Mouse (Mus musculus): ENCODE data around the gene Tubgcp4. TPM values are rescaled to one million over a fixed set of nuclear protein-coding genes. Genes with fewer than 3 reads are reported as not detected.

Tubgcp4 gene
- total RNA-seq, 2 experiments from 2014 or later, result 15.7 to 16.3 TPM

DNA sequence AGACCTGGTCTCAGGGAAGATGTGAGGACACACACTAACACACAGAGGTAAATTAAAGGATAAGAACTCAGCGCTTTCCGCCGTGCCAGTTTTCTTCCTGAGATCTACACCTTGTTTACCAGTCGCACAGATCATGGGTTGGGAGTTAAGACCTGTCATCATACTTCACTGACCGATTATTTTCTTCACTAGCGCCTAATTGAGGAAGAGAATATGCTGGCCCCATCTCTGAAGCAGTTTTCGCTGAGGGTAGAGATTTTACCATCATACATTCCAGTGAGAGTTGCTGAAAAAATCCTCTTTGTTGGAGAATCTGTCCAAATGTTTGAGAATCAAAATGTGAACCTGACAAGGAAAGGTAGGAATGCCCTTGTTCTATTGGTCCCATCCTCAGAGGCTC lies 13.7 kb downstream of the Tubgcp4 start:
- no peak for DNase-seq
- intact Hi-C loops (cut with DNase I), result no loop called here

DNA sequence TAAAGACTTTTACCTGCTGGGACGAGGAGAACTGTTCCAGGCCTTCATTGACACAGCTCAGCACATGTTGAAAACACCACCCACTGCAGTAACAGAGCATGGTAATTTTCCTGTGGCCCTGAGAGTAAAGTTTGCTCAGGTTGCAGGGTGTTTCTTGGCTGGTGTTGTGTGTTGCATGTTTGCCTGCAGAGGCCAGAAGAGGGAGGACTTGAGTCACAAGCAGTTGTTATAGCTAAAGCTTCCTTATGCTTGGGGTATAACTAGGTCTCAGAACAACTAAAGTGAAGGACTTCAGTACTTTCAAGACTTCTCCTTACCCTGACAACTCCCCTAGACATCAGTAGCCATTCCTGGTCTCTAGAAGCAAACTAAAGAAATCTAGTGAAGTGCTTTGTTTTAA lies 18.1 kb downstream of the Tubgcp4 start:
- intact Hi-C loops (cut with DNase I), result no loop called here
- DNase-seq, result no peak

DNA sequence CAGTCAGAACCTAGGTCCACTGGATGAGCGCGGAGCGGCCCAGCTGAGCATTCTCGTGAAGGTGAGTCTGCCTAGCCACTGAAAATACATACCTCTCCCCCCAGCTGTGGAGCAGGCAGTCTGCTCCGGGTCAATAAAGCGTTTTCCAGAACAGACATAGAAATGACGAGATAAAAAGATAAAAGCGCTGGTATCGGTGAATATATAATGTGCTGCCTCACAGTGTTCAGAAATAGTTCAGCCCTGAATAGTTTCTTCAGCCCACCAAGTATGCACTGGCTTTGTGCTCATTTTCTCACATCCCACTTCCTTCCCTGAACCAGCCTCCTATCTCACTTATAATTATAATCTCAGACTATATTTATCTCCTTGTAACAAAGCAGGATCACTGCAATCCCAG lies 25.0 kb downstream of the Tubgcp4 start:
- no peak for DNase-seq
- intact Hi-C loops (cut with DNase I), result no loop called here

DNA sequence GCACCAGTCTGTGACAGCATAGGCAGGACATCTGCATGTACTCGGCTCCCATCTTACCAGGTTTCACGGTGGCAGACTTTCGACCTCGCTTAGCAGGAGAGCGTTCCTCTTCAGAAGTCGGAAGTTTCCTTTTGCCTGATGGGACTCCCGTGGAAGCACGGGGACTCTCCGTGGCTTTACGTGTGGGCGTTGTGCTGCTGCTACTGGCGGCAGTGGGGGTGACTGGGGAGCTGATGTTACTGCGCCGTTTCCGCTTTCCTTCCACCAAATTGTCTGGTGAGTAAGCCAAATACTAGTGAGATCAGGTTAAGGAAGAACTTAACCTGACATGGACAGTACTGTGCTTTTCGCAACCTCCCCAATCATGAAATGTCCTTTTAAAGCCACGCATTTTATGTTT lies 33.8 kb downstream of the Tubgcp4 start:
- no peak for DNase-seq
- intact Hi-C loops (cut with DNase I), result no loop called here

DNA sequence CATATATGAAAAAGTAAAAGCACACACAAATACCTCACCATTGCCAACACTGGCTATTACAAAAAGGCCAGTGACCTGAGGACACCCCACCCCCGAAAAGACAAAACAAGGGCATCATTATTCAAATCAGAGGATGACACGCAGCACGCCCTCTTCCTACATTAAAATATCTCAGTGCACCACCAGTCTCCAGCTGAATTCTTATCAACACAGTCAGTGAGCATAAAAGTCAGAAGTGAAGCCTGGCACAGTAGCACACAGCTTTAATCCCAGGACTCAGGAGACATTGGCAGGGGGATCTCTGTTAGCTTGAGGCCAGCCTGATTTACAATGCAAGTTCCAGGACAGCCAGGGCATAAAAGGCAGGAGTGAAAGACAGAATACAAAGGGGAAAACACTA lies 36.1 kb downstream of the Tubgcp4 start:
- no peak for DNase-seq
- intact Hi-C loops (cut with DNase I), result no loop called here

DNA sequence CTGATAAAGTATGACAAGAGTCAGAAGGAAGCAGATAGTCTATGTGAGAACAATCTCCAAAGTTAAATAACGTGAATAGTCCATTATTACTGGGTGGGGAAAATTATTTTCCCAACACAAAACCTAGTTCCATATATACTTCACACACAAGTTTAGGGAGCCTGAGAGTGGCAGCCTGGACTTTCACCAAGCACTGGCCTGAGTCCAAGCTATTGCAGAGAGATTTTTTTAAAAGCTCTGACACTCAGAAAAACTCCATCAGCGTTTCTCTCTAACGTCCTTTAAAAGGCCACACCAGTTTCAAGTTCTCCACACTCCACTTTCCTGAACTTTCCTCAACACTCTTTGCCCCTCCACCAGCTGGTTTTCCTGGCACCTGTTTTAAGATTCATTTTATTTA lies 44.0 kb downstream of the Tubgcp4 start:
- no peak for DNase-seq
- intact Hi-C loops (cut with DNase I), result no loop called here

DNA sequence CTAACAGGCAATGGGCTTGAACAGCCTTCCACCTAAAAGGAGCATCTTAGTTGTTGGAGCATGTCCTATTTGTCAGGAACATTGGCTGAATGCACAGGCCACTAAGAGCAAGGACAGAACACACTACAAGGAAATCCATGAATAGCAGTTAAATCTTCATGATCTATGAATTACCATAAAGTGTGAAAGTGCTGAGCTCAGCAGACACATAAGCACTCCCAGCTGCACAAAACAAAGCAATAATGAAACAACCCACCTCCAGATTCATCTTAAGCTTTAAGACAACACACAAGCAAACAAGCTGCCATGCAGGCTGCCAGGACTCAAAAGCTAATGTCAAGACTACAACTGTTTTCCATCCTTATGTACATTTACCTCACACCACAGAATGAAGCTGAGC lies 48.7 kb downstream of the Tubgcp4 start:
- no peak for DNase-seq
- intact Hi-C loops (cut with DNase I), result no loop called here

DNA sequence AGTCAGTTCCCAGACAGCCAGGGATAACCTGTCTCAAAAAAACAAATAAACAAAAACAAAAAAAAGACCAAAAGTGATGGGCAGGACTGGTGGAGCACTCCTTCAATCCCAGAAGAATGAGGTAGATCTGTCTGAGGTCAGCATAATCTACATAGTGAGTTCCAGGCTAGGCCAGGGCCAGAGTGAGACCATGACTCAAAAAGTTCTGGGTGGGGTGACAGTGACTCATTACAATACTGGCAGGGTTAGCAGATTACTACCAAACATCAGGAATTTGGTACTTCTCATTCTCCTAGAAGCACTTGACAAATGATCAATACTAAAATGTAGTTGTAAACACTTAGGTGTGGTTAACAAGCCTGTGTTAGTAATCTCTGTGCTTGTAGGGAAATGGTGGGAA lies 49.5 kb downstream of the Tubgcp4 start:
- intact Hi-C loops (cut with DNase I), result no loop called here
- no peak for DNase-seq

DNA sequence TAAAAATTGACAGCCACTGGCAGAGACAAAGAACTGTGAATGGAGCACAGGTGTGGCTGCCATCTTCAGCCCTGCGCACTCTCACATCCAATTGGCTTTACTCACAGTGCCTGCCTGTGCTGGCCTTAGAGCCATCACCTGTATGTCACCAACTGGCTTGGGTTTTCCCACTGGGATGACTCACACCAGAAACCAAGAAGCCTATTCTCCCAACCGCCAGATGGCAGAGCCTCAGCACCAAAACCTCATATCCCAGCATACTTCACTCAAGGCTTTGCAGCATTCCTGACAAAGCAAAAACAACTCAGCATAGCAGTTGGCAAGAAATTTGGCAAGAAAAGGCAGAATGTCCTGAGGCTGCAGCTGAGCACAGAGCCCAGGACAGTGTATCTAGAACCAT lies 52.6 kb downstream of the Tubgcp4 start:
- DNase-seq, result no peak
- intact Hi-C loops (cut with DNase I), result no loop called here

DNA sequence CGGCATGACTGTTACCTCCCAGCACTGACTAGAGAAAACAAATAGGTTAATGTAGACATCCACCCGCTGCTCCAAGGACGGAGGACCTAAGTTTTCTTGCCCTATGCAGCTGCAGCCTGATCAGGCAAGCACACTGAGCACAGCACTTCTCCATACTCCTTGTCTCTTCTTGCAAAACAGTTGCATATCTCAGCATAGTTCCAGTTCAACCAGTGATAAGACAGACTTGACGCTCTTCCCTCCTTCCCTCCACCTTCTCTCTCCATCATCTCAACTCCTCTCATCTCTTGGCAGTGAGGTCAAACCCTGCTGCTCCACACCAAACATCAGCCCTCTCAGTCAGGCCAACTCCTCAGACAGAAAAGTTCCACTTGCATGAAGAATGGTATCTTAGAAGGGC lies 57.7 kb downstream of the Tubgcp4 start:
- DNase-seq, result no peak
- intact Hi-C loops (cut with DNase I), result loop anchor here (5.0 kb wide), 1 partner anchor 99 kb away; no protein-coding TSS in a partner anchor

DNA sequence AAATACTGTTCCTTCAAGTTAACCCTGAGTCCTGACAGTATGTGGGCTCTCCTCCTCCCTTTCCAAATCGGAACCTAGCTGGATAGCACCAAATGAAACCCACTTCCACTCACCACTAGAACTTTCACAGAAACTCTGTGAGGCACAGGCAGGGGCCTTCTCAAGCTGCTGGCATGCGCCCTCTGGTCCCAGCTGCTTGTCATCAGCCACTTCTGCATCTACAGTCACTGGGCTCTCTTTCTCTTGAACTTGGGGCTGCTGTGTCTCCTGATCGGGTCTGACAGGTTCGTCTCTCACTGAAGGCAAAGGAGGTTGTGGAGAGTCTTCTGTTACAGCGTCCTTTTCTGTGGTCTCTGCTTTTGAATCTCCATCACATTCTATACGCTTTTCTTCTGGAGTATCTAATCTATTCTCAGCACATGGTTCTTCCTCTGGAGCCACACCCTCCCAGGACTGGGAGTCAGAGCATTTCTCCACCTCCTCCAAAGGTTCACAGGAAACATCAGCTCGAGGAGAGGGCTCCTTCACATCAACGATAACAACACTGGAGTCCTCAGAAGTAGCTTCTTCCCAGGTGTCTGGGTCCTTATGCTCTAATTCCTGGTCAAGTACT lies 65.1 kb downstream of the Tubgcp4 start:
- DNase-seq, result no peak
- intact Hi-C loops (cut with DNase I), result no loop called here

DNA sequence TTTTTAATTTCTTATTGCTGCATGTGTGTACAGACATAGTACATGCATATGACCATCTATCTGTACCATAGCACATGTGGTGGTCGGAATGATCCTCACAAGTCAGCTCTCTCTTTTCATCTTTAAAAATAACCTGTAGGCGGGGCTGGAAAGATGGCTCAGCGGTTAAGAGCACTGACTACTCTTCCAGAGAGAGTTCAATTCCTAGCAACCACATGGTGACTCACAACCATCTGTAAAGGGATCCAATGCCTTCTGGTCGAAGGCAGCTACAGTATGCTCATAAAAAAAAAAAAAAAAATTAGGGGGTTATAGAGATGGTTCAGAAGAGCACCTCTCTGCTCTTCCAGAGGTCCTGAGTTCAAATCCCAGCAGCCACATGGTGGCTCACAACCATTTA lies 69.0 kb downstream of the Tubgcp4 start:
- intact Hi-C loops (cut with DNase I), result no loop called here
- no peak for DNase-seq

DNA sequence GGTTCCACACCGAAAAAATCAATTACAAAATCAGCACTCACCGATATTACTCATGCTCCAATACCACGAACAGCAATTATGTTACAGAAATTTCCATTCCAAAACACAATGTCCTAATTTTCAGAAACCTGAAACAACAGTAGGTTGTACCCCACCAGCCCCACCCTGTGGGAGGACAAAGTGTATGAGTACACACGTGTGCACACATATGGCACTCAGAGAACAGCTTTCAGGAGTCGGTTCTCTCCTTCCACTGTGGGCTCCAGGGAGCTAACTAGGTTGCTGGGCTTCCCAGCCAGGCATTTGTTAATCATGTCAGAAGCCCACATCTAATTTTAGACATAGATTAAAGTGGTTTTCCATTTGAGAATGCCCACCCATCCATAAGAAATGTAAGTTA lies 73.6 kb downstream of the Tubgcp4 start:
- intact Hi-C loops (cut with DNase I), result no loop called here

More for the DNA sequence above, 73.6 kb downstream of the Tubgcp4 start:
- no peak for DNase-seq

Other genes starting within 250 kb of the Tubgcp4 start
- 10 to 100 TPM; 22.6 to 23.5 TPM for gene Ubr1, start 199.9 kb upstream of the Tubgcp4 start, total RNA-seq (2021)
- gene Tmem62, start 193.6 kb upstream of the Tubgcp4 start, total RNA-seq (2021), result 1 to 10 TPM; 4.4 to 4.9 TPM
- gene Ccndbp1, start 162.3 kb upstream of the Tubgcp4 start, total RNA-seq (2021), result 10 to 100 TPM; 29.9 to 33.8 TPM
- under 1 TPM; 0.11 to 0.46 TPM for gene Epb42, start 133.6 kb upstream of the Tubgcp4 start, total RNA-seq (2021)
- gene Tgm5, start 84.8 kb upstream of the Tubgcp4 start, total RNA-seq (2021), result not detected
- not detected for gene Tgm7, start 60.9 kb upstream of the Tubgcp4 start, total RNA-seq (2021)
- 1 to 10 TPM; 7.8 to 8.3 TPM for gene Adal, start 30.2 kb upstream of the Tubgcp4 start, total RNA-seq (2021)
- gene Lcmt2, start 30.0 kb upstream of the Tubgcp4 start, total RNA-seq (2021), result 10 to 100 TPM in 1 of 2 experiments, 1 to 10 TPM in 1; 8.9 to 11.7 TPM
- 1 to 10 TPM; 6.7 to 6.9 TPM for gene Zscan29, start 471 bp downstream of the Tubgcp4 start, total RNA-seq (2021)
- 10 to 100 TPM; 32.8 to 34.7 TPM for gene Trp53bp1, start 100.8 kb downstream of the Tubgcp4 start, total RNA-seq (2021)
- gene Map1a, start 118.9 kb downstream of the Tubgcp4 start, total RNA-seq (2021), result 1 to 10 TPM; 3.9 to 4.4 TPM
- 10 to 100 TPM; 62.6 to 68.2 TPM for gene Ppip5k1, start 184.7 kb downstream of the Tubgcp4 start, total RNA-seq (2021)
- 1 to 10 TPM; 1.5 to 1.9 TPM for gene Ckmt1, start 187.1 kb downstream of the Tubgcp4 start, total RNA-seq (2021)
- gene Strc, start 216.5 kb downstream of the Tubgcp4 start, total RNA-seq (2021), result not detected
- gene Pdia3, start 243.1 kb downstream of the Tubgcp4 start, total RNA-seq (2021), result 100 to 1,000 TPM; 121 to 152 TPM
- gene Catsper2, start 243.1 kb downstream of the Tubgcp4 start, total RNA-seq (2021), result 1 to 10 TPM; 3.9 to 4.4 TPM